Mouse (Mus musculus) lung, adult 2 months (tissue): ENCODE measurements around the gene Mslnl. TPM values are rescaled to one million over a fixed set of nuclear protein-coding genes. Genes with fewer than 3 reads are reported as not detected.

ENCODE experiments used
- DNase-seq: peaks from one replicate; pipeline ENCODE4 v3.0.0; 2022
- H3K4me1 ChIP-seq: fragments of 200-500 bp; 2 replicates; pipeline ENCODE4 v1.6.1; 2011; ENCODE audit warnings: low read length; ENCODE audit not compliant: control insufficient read depth, insufficient read depth
- H3K4me3 ChIP-seq: fragments of 200-500 bp; replicated peaks from 2 replicates; pipeline ENCODE3; 2011; ENCODE audit warnings: low read depth, mild to moderate bottlenecking, control low read depth, low read length; ENCODE audit errors: extremely low read depth
- CTCF ChIP-seq: fragments of 200-500 bp; IDR thresholded peaks from 2 replicates; pipeline ENCODE4 v1.5.1; 2011; ENCODE audit warnings: mild to moderate bottlenecking, low read length, control low read depth; ENCODE audit not compliant: insufficient read depth
- POLR2A ChIP-seq: fragments of 200-500 bp; IDR thresholded peaks from 2 replicates; pipeline ENCODE4 v1.6.1; 2011; ENCODE audit warnings: low read depth, mild to moderate bottlenecking, control low read depth, low read length, borderline replicate concordance; ENCODE audit errors: extremely low read depth
- WGBS: fragments of 180-500 bp; shearing (Covaris S2); methylation state at CpG from one replicate; pipeline ENCODE4 v1.1.7; 2018; 5-methylcytosine and 5-hydroxymethylcytosine counted together
- polyA plus RNA-seq: library from polyadenylated mRNA; depleted of rRNA; stranded (reverse); fragments of >200 nt; gene quantifications from 2 replicates; pipeline ENCODE4 v1.2.3, GENCODE M21; 2012; rRNA removed

Mslnl gene
- polyA plus RNA-seq, 1 experiment = 0.25 TPM

DNA sequence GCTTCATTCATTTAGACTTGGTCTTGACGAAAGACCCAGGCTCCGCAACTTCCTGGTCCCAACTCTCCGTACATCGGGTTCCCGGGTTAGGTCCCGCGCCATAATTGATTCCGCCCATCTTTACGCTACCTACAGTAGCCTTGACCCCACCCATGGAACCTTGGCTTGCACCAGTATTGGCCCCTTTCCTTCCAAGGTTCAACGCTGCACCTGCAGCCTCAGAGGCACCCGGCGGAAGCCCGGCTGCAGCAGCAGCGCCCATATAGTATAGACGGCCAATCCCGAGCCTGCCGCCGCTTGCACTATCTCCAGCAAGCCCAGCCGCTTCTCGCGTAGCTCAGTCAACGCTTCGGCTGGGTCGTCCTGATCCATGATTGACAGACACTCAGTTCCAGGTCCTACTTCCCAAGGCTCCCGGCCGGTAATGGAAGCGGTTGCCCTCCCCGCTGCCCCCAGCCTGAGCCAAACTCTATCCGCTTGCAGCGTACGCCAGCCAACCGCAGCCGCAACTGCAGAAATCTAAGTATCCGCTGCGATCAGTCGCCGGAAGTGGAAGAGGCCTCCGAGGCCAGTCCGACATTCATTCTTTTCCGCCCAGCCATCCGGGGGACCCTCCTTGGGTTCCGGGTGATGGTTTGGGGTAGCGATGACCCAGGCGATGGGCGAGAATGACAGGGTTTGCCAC lies 56.1 kb downstream of the Mslnl start:
- H3K4me1 ChIP-seq = peaks cover 11% of the 10 kb centered on the region
- peak; percentile 87 for DNase-seq
- TF ChIP-seq CTCF (no peak), POLR2A (peak; percentile 73; the same call in 1 of the 2 replicates)
- peak overlapping the region; percentile 62 for H3K4me3 ChIP-seq
- under 1% methylated on average over 45 of the region's 45 CpGs for WGBS

DNA sequence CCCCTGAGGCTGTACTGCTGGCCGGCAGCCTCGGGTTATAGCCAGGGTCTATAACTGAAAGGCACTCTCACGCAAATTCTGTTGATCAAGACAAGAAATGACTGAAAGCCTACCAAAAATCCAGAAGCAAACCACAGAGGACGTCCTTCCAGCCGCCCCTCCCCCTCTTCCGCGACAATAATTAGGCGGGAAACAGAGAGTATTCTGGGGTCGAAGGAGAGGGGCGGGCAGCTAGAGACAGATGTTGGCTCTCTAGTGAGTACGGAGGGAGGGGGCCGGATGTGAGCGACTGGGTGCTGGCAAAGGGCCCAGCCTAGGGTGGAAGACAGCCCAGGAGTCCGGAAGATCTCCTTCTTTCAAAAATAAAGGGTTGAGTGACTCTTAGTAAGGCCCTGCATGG lies 56.8 kb downstream of the Mslnl start, which contains the start of gene Fam173a:
Fam173a (minus strand) TSS at position 287 of the 400 bp plus-strand sequence.
- TF ChIP-seq CTCF (no peak), POLR2A (0 out of 2 replicates have a peak, but pooled peaks have one; percentile 22)
- peak within 1 kb of the TSS; percentile 62 for H3K4me3 ChIP-seq
- peaks cover 14% of the 10 kb centered on the region for H3K4me1 ChIP-seq
- DNase-seq = peak; percentile 60
- 1% methylated on average over 14 of the region's 14 CpGs for WGBS

DNA sequence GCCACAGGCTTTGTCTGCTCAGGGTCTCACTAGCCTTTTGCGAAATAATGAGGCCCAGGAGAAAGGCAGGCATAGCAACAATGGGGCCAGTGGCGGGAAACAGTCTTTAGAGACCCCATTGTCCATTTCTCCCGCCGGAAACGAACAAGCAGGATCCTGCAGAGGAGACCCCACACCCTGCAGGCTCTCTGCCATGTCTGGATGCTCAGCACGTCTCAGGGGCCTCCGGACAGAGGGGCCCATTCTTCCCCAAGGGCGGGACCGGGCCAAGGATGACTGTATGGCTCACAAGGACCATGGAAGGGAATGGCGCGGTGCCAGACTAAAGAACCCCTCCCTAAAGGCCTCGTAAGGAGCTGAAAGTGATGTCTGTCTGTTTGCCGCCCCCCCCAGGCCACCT lies 58.4 kb downstream of the Mslnl start:
- Histone ChIP-seq H3K4me1 (peaks cover 14% of the 10 kb centered on the region), H3K4me3 (no peak overlapping the region)
- TF ChIP-seq POLR2A (no peak), CTCF (no peak)
- no peak for DNase-seq
- WGBS = 74% methylated on average over 13 of the region's 13 CpGs

DNA sequence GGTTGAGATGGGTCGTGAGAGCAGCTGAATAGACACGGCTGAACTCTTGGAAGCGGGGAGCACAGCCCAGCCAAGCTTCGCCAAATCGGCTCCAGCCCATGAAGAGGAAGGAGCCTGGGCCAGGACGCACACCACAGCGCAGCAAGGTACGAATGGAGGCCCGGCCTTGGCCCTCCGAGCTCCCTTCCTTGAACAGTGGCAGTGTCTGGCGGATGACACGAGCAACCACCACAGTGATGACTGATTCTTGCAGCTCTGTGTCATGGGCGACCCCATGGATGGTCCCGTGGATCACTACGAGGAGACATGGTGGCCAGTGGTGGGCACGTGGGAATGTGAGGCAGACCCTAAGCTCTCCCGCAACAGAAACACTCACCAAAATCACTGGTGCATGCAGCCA lies 59.2 kb downstream of the Mslnl start:
- Histone ChIP-seq H3K4me1 (peaks cover 14% of the 10 kb centered on the region), H3K4me3 (no peak overlapping the region)
- WGBS = 91% methylated on average over 17 of the region's 17 CpGs
- no peak for DNase-seq
- TF ChIP-seq POLR2A (no peak), CTCF (no peak)

DNA sequence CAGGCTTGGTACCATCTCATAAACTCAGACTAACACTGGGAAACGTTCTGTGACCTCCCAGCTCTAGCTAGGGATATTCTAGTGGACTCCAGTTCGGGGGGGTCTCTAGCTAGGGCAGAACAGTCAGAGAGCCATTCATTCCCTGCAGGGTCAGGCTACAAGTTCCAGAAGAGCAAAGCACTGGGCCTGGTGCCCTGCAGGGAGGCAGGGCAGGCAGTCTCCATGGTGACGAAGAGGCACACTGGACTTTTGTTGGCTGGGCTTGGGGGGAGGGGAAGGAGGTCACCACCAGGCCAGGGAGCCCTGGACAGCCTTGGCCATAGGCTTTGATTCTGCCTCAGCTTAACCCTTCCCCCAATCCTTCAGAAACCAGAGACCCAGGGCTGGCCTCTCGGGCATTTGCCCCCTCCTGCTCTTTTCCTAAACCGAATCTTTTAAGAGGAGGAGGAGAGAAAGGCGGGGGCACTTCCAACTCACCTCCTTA lies 59.8 kb downstream of the Mslnl start, which contains the start of gene AC134908.4:
AC134908.4 (minus strand) TSS at position 51 of the 484 bp plus-strand sequence.
- peak within 1 kb of the TSS; percentile 74 for H3K4me3 ChIP-seq
- 49% methylated on average over 6 of the region's 6 CpGs for WGBS
- no peak for DNase-seq
- H3K4me1 ChIP-seq = peaks cover 14% of the 10 kb centered on the region
- no peak for TF ChIP-seq POLR2A
- TF ChIP-seq CTCF = no peak

DNA sequence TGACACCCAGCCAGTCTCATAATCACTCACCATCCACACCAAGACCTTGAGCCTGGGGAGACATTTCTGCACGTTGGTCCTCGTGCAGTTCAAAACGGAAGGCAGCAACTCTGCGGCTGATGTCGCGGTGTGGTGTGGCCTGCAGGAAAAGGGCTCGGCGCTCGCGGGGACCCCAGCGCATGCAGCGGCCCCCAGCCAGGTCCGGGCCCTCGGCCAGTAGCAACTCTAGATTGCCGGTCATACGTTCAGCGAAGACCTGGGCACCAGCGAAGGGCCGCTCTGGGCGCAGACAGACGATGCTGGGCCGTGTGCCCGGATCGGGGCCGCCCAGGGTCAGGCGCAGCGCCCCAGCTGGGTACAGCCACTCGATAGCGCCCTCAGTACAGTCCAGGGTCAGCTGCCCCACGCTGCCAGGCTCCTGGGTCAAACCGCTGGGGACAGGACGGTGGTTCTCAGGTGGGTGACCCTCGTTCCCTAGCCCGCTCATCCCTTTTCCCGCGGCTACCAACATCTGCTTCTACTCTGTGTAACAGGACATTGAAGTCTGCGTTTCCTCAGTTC lies 60.4 kb downstream of the Mslnl start:
- DNase-seq = peak; percentile 33
- WGBS = 2% methylated on average over 37 of the region's 37 CpGs
- peak overlapping the region; percentile 74 for H3K4me3 ChIP-seq

DNA sequence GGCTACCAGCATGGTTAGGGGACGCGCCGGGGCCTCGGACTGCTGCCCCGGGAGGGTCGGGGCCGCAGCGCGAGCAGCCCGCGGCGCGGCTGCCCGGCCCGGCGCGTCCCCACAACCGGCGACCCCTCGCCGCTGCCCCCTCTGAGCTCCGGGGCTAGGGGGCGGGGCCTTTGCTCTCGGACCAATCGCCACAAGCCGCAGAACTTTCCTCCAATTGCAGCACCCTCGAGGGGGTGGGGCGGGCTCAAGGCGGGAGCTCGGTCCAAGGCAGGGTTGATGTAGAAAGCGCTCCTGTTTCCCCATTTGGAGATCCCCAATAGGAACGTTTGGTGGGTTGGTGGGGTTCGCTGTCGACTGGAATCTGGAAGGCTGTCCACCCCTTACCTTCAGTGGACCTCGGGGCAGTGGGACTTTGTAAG lies 61.1 kb downstream of the Mslnl start, which contains the start of gene Metrn:
Metrn (minus strand) TSS at position 186 of the 419 bp plus-strand sequence.
- DNase-seq = peak; percentile 83
- Histone ChIP-seq H3K4me1 (peaks cover 11% of the 10 kb centered on the region), H3K4me3 (peak within 1 kb of the TSS; percentile 74)
- WGBS = 1% methylated on average over 35 of the region's 35 CpGs
- TF ChIP-seq CTCF (no peak), POLR2A (no peak)

More for the DNA sequence above, 60.4 kb downstream of the Mslnl start:
- TF ChIP-seq CTCF = no peak
- no peak for TF ChIP-seq POLR2A
- H3K4me1 ChIP-seq = peaks cover 13% of the 10 kb centered on the region

Other genes starting within 250 kb of the Mslnl start
- 0.06 and 0.08 TPM in 2 replicates for gene Sstr5, start 238.8 kb upstream of the Mslnl start, polyA plus RNA-seq
- gene Sox8, start 165.4 kb upstream of the Mslnl start, polyA plus RNA-seq = 0.49 and 0.62 TPM in 2 replicates
- 15.8 and 22.4 TPM in 2 replicates for gene Lmf1, start 157.0 kb upstream of the Mslnl start, polyA plus RNA-seq
- gene Gng13, start 18.9 kb upstream of the Mslnl start, polyA plus RNA-seq = 0.36 TPM in 1 of 2 replicates, not detected in the other
- 3.0 and 4.2 TPM in 2 replicates for gene Chtf18, start 8.6 kb upstream of the Mslnl start, polyA plus RNA-seq
- 40.1 and 45.0 TPM in 2 replicates for gene Rpusd1, start 8.4 kb upstream of the Mslnl start, polyA plus RNA-seq
- gene Msln, start 18.3 kb downstream of the Mslnl start, polyA plus RNA-seq = 71.2 and 78.4 TPM in 2 replicates
- gene Narfl, start 37.7 kb downstream of the Mslnl start, polyA plus RNA-seq = 13.1 and 20.1 TPM in 2 replicates
- gene Haghl, start 49.6 kb downstream of the Mslnl start, polyA plus RNA-seq = 48.9 and 56.2 TPM in 2 replicates
- 14.0 and 15.6 TPM in 2 replicates for gene Ccdc78, start 50.5 kb downstream of the Mslnl start, polyA plus RNA-seq
- 114 and 128 TPM in 2 replicates for gene Fam173a, start 56.9 kb downstream of the Mslnl start, polyA plus RNA-seq
- 0.41 TPM in 1 of 2 replicates, not detected in the other for gene AC134908.4, start 59.6 kb downstream of the Mslnl start, polyA plus RNA-seq
- 40.3 and 44.9 TPM in 2 replicates for gene Metrn, start 61.1 kb downstream of the Mslnl start, polyA plus RNA-seq
- gene Fbxl16, start 73.0 kb downstream of the Mslnl start, polyA plus RNA-seq = 4.0 and 5.0 TPM in 2 replicates
- 29.4 and 34.3 TPM in 2 replicates for gene Wdr24, start 87.6 kb downstream of the Mslnl start, polyA plus RNA-seq
- gene Jmjd8, start 92.8 kb downstream of the Mslnl start, polyA plus RNA-seq = 55.1 and 65.2 TPM in 2 replicates
- 131 and 160 TPM in 2 replicates for gene Stub1, start 97.4 kb downstream of the Mslnl start, polyA plus RNA-seq
- 9.1 and 14.1 TPM in 2 replicates for gene Rhbdl1, start 101.3 kb downstream of the Mslnl start, polyA plus RNA-seq
- 29.1 and 36.2 TPM in 2 replicates for gene Gm20683, start 105.7 kb downstream of the Mslnl start, polyA plus RNA-seq
- gene Rhot2, start 108.8 kb downstream of the Mslnl start, polyA plus RNA-seq = 59.6 and 61.2 TPM in 2 replicates
- 35.7 and 40.3 TPM in 2 replicates for gene Wdr90, start 125.5 kb downstream of the Mslnl start, polyA plus RNA-seq
- gene Mcrip2, start 132.7 kb downstream of the Mslnl start, polyA plus RNA-seq = 22.7 and 31.1 TPM in 2 replicates
- 78.1 and 103 TPM in 2 replicates for gene Mettl26, start 139.0 kb downstream of the Mslnl start, polyA plus RNA-seq
- gene Wfikkn1, start 144.8 kb downstream of the Mslnl start, polyA plus RNA-seq = 1.0 and 1.4 TPM in 2 replicates
- gene Rab40c, start 183.7 kb downstream of the Mslnl start, polyA plus RNA-seq = 40.2 and 62.6 TPM in 2 replicates
- 107 and 131 TPM in 2 replicates for gene Pigq, start 208.9 kb downstream of the Mslnl start, polyA plus RNA-seq
- gene Nhlrc4, start 208.9 kb downstream of the Mslnl start, polyA plus RNA-seq = 24.4 and 37.5 TPM in 2 replicates
- not detected in 2 replicates for gene A930017K11Rik, start 216.5 kb downstream of the Mslnl start, polyA plus RNA-seq
- gene Capn15, start 249.8 kb downstream of the Mslnl start, polyA plus RNA-seq = 45.9 and 49.7 TPM in 2 replicates